Mouse (Mus musculus): ENCODE measurements around the gene Megf11. TPM values are rescaled to one million over a fixed set of nuclear protein-coding genes. Genes with fewer than 3 reads are reported as not detected.

Gene Megf11
- polyA plus RNA-seq, 1 experiment from 2014 or later: 1.3 TPM

- POLR2A ChIA-PET: no interaction called here
Observed at GRCm38 (mm10) chr9:64519921-64520746, 134.7 kb downstream of the Megf11 start.

GRCm38 (mm10) chr9:64520747-64521283, 135.4 kb downstream of the Megf11 start:
- ChIA-PET CTCF (no interaction called here), POLR2A (no interaction called here)
- no peak for DNase-seq (ENCODE audit: low read depth, low spot score)
- ATAC-seq: no peak
- H3K27me3 ChIP-seq: no peaks in the 10 kb centered on the region
- no peak for TF ChIP-seq CTCF (IDR thresholded peaks at IDR 0.05)
- in situ Hi-C loops (cut with MboI; ENCODE audit: low pct_unique_long_range_greater_than_20kb): loop anchor here (10.0 kb wide), 1 partner anchor 94 kb away; no protein-coding TSS in a partner anchor

More at GRCm38 (mm10) chr9:64519921-64520746, 134.7 kb downstream of the Megf11 start:
- CTCF ChIA-PET: no interaction called here
- no peak for TF ChIP-seq CTCF (IDR thresholded peaks at IDR 0.05)
- no peaks in the 10 kb centered on the region for H3K27me3 ChIP-seq
- no peak for ATAC-seq
- no peak for DNase-seq (ENCODE audit: low read depth, low spot score)
- in situ Hi-C loops (cut with MboI; ENCODE audit: low pct_unique_long_range_greater_than_20kb): loop anchor here (10.0 kb wide), 1 partner anchor 95 kb away; no protein-coding TSS in a partner anchor

GRCm38 (mm10) chr9:64523264-64524045, 138.0 kb downstream of the Megf11 start:
- ATAC-seq (peak; percentile 58), DNase-seq (ENCODE audit: low read depth, low spot score) (peak; percentile 66)
- in situ Hi-C loops (cut with MboI; ENCODE audit: low pct_unique_long_range_greater_than_20kb): loop anchor here (10.0 kb wide), 1 partner anchor 91 kb away; no protein-coding TSS in a partner anchor
- POLR2A ChIA-PET: no interaction called here
- CTCF ChIA-PET: interaction anchor here (0.6 kb wide), 1 partner anchor 11 kb away, joined by 3 read pairs; no protein-coding TSS in a partner anchor
- TF ChIP-seq CTCF (IDR thresholded peaks at IDR 0.05): no peak
- H3K27me3 ChIP-seq: no peaks in the 10 kb centered on the region

GRCm38 (mm10) chr9:64528061-64528460, 142.6 kb downstream of the Megf11 start:
- ChIA-PET CTCF (no interaction called here), POLR2A (no interaction called here)
- no peaks in the 10 kb centered on the region for H3K27me3 ChIP-seq
- in situ Hi-C loops (cut with MboI; ENCODE audit: low pct_unique_long_range_greater_than_20kb): loop anchor here (5.0 to 10.0 kb wide), 2 partner anchors 87 to 104 kb away; no protein-coding TSS in a partner anchor
- DNase-seq (ENCODE audit: low read depth, low spot score) (peak; percentile 59), ATAC-seq (peak; percentile 32)
- no peak for TF ChIP-seq CTCF (IDR thresholded peaks at IDR 0.05)

GRCm38 (mm10) chr9:64528595-64528994, 143.2 kb downstream of the Megf11 start:
- in situ Hi-C loops (cut with MboI; ENCODE audit: low pct_unique_long_range_greater_than_20kb): loop anchor here (5.0 to 10.0 kb wide), 2 partner anchors 86 to 104 kb away; no protein-coding TSS in a partner anchor
- ATAC-seq: peak; percentile 76
- H3K27me3 ChIP-seq: no peaks in the 10 kb centered on the region
- TF ChIP-seq CTCF (IDR thresholded peaks at IDR 0.05): no peak
- POLR2A ChIA-PET: no interaction called here
- CTCF ChIA-PET: no interaction called here
- peak; percentile 60 for DNase-seq (ENCODE audit: low read depth, low spot score)

GRCm38 (mm10) chr9:64531935-64532334, 146.5 kb downstream of the Megf11 start:
- POLR2A ChIA-PET: interaction anchor here (0.6 kb wide), 1 partner anchor 48 kb away, joined by 4 read pairs; no protein-coding TSS in a partner anchor
- no peak for TF ChIP-seq CTCF (IDR thresholded peaks at IDR 0.05)
- ATAC-seq (no peak), DNase-seq (ENCODE audit: low read depth, low spot score) (no peak)
- in situ Hi-C loops (cut with MboI; ENCODE audit: low pct_unique_long_range_greater_than_20kb): no loop called here
- CTCF ChIA-PET: no interaction called here
- H3K27me3 ChIP-seq: no peaks in the 10 kb centered on the region

GRCm38 (mm10) chr9:64532711-64533242, 147.4 kb downstream of the Megf11 start:
- in situ Hi-C loops (cut with MboI; ENCODE audit: low pct_unique_long_range_greater_than_20kb): no loop called here
- ATAC-seq: no peak
- POLR2A ChIA-PET: no interaction called here
- H3K27me3 ChIP-seq: no peaks in the 10 kb centered on the region
- CTCF ChIA-PET: no interaction called here
- TF ChIP-seq CTCF (IDR thresholded peaks at IDR 0.05): no peak
- no peak for DNase-seq (ENCODE audit: low read depth, low spot score)

GRCm38 (mm10) chr9:64533488-64534119, 148.2 kb downstream of the Megf11 start:
- in situ Hi-C loops (cut with MboI; ENCODE audit: low pct_unique_long_range_greater_than_20kb): no loop called here
- H3K27me3 ChIP-seq: no peaks in the 10 kb centered on the region
- TF ChIP-seq CTCF (IDR thresholded peaks at IDR 0.05): no peak
- no peak for DNase-seq (ENCODE audit: low read depth, low spot score)
- no peak for ATAC-seq
- ChIA-PET CTCF (no interaction called here), POLR2A (no interaction called here)

GRCm38 (mm10) chr9:64534313-64534712, 148.9 kb downstream of the Megf11 start:
- POLR2A ChIA-PET: no interaction called here
- in situ Hi-C loops (cut with MboI; ENCODE audit: low pct_unique_long_range_greater_than_20kb): no loop called here
- CTCF ChIA-PET: no interaction called here
- DNase-seq (ENCODE audit: low read depth, low spot score) (no peak), ATAC-seq (no peak)
- no peaks in the 10 kb centered on the region for H3K27me3 ChIP-seq
- no peak for TF ChIP-seq CTCF (IDR thresholded peaks at IDR 0.05)

All from Patski (cell line).